Mouse (Mus musculus) testis, adult 2 months (tissue): ENCODE results near the gene Mgrn1.

Experiments
- CTCF ChIP-seq: fragments of 200-500 bp; IDR thresholded peaks from 2 replicates; pipeline ENCODE4 v1.5.1; 2012; ENCODE audit warnings: low read depth, mild to moderate bottlenecking, inconsistent platforms, low read length, moderate library complexity; ENCODE audit not compliant: control insufficient read depth, insufficient read depth, insufficient replicate concordance
- POLR2A ChIP-seq: fragments of 200-500 bp; IDR thresholded peaks from 2 replicates; pipeline ENCODE4 v1.6.1; 2012; ENCODE audit warnings: low read depth, mild to moderate bottlenecking, inconsistent platforms, low read length, moderate library complexity; ENCODE audit not compliant: control insufficient read depth

- TF ChIP-seq POLR2A = no peak
- no peak for TF ChIP-seq CTCF
Observed at GRCm38 (mm10) chr16:4922481-4922880, 36.4 kb downstream of the Mgrn1 start.
